ENCODE assay signal across 9 mouse cellular contexts in the genomic region with DNA sequence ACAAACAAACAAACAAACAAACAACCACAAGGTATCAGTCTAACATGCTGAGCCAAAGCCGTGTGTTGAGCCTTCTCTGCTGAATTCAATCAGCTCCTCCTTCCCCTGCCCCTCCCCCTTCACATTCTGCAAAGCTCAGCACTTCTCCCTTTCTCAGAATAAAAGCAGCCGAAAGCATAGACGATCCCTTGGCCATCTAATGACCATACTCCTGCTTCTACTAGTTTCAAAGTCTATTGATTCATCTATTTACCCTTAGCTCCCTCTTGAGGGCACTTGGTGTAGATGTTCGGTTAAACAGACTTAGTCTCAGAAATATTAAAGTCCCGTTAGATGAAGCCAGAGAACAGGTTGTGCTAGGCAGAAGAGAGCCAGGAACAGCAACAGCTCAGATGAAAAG. TPM values are rescaled to one million over a fixed set of nuclear protein-coding genes. Genes with fewer than 3 reads are reported as not detected.
DNase-seq lines count a peak whose midpoint lies in the region; ATAC-seq lines count a peak whose summit lies in the region.
"Had no signal": no experiment of that assay in that cellular context is flagged by ENCODE, and none has a peak within 500 bp of the region (broad histone marks: within the 10 kb centered on the region; RNA-seq: fewer than 3 reads in every experiment).

No protein-coding gene starts in this region.

- peak; percentile 49 for ATAC-seq in megakaryocyte progenitor cell, adult 5-6 weeks (replicated peaks; ENCODE audit: poor library complexity)

- DNase-seq in cerebellum, postnatal 14 days, result peak; percentile 9 to 17
- DNase-seq in cerebellum, adult 9-11 months, result no peak
- peak; percentile 28 for DNase-seq in layer of hippocampus, adult 11-12 months (ENCODE audit: low spot score)
- DNase-seq in layer of hippocampus, adult 9-10 months (ENCODE audit: low spot score), result no peak
- DNase-seq in MN1 (ENCODE audit: low spot score), result peak; percentile 47
- no peak for DNase-seq in spleen, postnatal 36 days (ENCODE audit: low spot score in 2 of 2)
- DNase-seq in ovary, postnatal 36 days (ENCODE audit: low spot score), result no peak
- DNase-seq: spleen, adult 18-20 months had no signal

RNA-seq across cellular contexts. Expression of gene Dram1, which starts 48.2 kb away (rescaled TPM):
- total RNA-seq in megakaryocyte progenitor cell, adult 5-6 weeks (2015), result 38.5 and 45.3 TPM in 2 replicates
- 26.8 and 33.4 TPM in 2 replicates for total RNA-seq in megakaryocyte progenitor cell, adult 5-6 weeks (2017)

RNA-seq across cellular contexts. Expression of gene Gnptab, which starts 48.2 kb away (rescaled TPM):
- total RNA-seq in megakaryocyte progenitor cell, adult 5-6 weeks (2015), result 117 and 142 TPM in 2 replicates
- total RNA-seq in megakaryocyte progenitor cell, adult 5-6 weeks (2017), result 48.7 and 58.3 TPM in 2 replicates

Comparison
In these comparisons a context has a peak if more than half of its experiments do, and no peak if none do; other contexts are left out.
1. DNase-seq: peak in cerebellum, postnatal 14 days (2 of 2), layer of hippocampus, adult 11-12 months (single experiment) and MN1 (single experiment); none in cerebellum, adult 9-11 months (single experiment), layer of hippocampus, adult 9-10 months (single experiment), spleen, postnatal 36 days (0 of 2) and ovary, postnatal 36 days (single experiment).